Mouse (Mus musculus) liver, embryonic 11.5 days (tissue): ENCODE measurements around the gene Fam221b. TPM values are rescaled to one million over a fixed set of nuclear protein-coding genes. Genes with fewer than 3 reads are reported as not detected.
A peak's percentile ranks its signal among the peaks of the same experiment; 100 is the strongest.

ENCODE experiments used
- ATAC-seq: fragments of 200-750 bp; cut with Nextera tagmentation; replicated peaks from 2 replicates; pipeline ENCODE4 v1.8.0; 2017; ENCODE audit warnings: moderate number of reproducible peaks, mild to moderate bottlenecking, moderate TSS enrichment, moderate library complexity; ENCODE audit not compliant: low FRiP score
- DNase-seq: peaks from one replicate; pipeline ENCODE4 v3.0.0-alpha.2; 2017; ENCODE audit warnings: low spot score
- H3K27ac ChIP-seq: fragments of 300-500 bp; sonication (generic); 2 replicates; pipeline ENCODE4 v1.5.1; 2014; ENCODE audit warnings: mild to moderate bottlenecking, low read depth, low read length, control low read depth
- H3K27me3 ChIP-seq: fragments of 300-500 bp; sonication (generic); replicated peaks from 2 replicates; pipeline ENCODE4 v1.6.1; 2014; ENCODE audit warnings: low read length, mixed read lengths; ENCODE audit not compliant: control insufficient read depth, insufficient read depth
- H3K36me3 ChIP-seq: fragments of 300-500 bp; sonication (generic); 2 replicates; pipeline ENCODE4 v1.6.1; 2014; ENCODE audit warnings: mild to moderate bottlenecking, low read length, moderate library complexity, mixed read lengths; ENCODE audit not compliant: control insufficient read depth, insufficient read depth
- H3K4me1 ChIP-seq: fragments of 300-500 bp; sonication (generic); replicated peaks from 2 replicates; pipeline ENCODE4 v1.6.1; 2014; ENCODE audit warnings: low read length, mixed read lengths; ENCODE audit not compliant: control insufficient read depth, insufficient read depth
- H3K4me2 ChIP-seq: fragments of 300-500 bp; sonication (generic); 2 replicates; pipeline ENCODE4 v1.6.1; 2014; ENCODE audit warnings: mild to moderate bottlenecking, control low read depth, moderate library complexity
- H3K4me3 ChIP-seq: fragments of 300-500 bp; sonication (generic); 2 replicates; pipeline ENCODE4 v1.5.1; 2014; ENCODE audit warnings: low read depth, low read length, control low read depth
- H3K9ac ChIP-seq: fragments of 300-500 bp; sonication (generic); 2 replicates; pipeline ENCODE4 v1.6.1; 2014; ENCODE audit warnings: low read depth, low read length, control low read depth
- H3K9me3 ChIP-seq: fragments of 300-500 bp; sonication (generic); 2 replicates; pipeline ENCODE4 v1.6.1; 2016; ENCODE audit warnings: low read length, inconsistent platforms, mixed read lengths; ENCODE audit not compliant: control insufficient read depth
- WGBS: fragments of 180-500 bp; shearing (Covaris S2); extraction: QIAGEN DNeasy Blood & Tissue Kit; methylation state at CpG from one replicate; pipeline ENCODE4 v1.1.7; 2014; 5-methylcytosine and 5-hydroxymethylcytosine counted together
- polyA plus RNA-seq: library from polyadenylated mRNA; unstranded; fragments of >200 nt; fragmentation: Nextera tagmentation; extraction: Ambion mirVana; gene quantifications from 2 replicates; pipeline ENCODE4 v1.2.1, GENCODE M21; 2014

Fam221b gene
- 2.2 and 2.3 TPM in 2 replicates for polyA plus RNA-seq

DNA sequence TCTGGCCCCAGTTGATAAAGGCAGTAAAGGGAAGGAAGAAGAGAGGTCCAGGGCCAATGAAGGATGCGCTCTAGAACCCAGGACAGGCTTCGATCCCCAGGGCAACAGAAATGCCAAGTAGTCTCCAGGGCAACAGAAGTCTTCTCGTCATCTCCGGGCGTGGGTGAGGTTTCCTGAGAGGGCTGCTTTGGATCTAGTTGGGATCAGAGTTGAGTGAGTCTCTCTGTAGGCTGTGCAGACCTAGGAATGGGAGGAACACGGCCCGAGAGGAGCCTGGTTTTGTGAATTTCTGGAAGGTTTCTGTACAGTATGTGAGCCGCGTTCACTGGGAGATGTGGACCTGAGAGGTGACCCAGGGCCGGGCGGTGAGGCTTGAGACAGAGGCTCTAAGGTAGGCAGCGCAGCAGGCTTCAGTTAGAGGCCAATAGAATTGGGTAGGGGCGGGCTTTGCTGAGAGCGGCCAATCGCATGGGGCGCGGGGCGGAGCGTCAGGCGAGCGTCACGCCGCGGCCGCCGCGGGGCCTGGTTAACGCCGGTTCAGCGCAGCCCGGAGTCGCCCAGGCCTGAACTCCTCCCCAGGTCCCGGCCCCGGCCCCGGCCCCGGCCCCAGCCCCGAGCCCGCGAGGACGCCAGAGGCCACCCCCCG lies at the start of gene Fam221b, which contains the start of gene Tmem8b:
TSS of gene Fam221b (minus strand) at position 364 of the 646 bp plus-strand sequence.
TSS of gene Tmem8b (plus strand) at position 190 of the 646 bp plus-strand sequence.
- Histone ChIP-seq H3K9me3 (no peaks in the 10 kb centered on the region), H3K36me3 (no peaks in the 10 kb centered on the region), H3K27ac (no peak within 1 kb of the TSS), H3K9ac (peak within 1 kb of the TSS; percentile 76), H3K27me3 (peaks cover 18% of the 10 kb centered on the region), H3K4me1 (peaks cover 11% of the 10 kb centered on the region), H3K4me2 (peak within 1 kb of the TSS; percentile 96), H3K4me3 (peak within 1 kb of the TSS; percentile 83)
- 4% methylated on average over 38 of the region's 41 CpGs for WGBS
- peak; percentile 87 for DNase-seq
- peak; percentile 93 for ATAC-seq

DNA sequence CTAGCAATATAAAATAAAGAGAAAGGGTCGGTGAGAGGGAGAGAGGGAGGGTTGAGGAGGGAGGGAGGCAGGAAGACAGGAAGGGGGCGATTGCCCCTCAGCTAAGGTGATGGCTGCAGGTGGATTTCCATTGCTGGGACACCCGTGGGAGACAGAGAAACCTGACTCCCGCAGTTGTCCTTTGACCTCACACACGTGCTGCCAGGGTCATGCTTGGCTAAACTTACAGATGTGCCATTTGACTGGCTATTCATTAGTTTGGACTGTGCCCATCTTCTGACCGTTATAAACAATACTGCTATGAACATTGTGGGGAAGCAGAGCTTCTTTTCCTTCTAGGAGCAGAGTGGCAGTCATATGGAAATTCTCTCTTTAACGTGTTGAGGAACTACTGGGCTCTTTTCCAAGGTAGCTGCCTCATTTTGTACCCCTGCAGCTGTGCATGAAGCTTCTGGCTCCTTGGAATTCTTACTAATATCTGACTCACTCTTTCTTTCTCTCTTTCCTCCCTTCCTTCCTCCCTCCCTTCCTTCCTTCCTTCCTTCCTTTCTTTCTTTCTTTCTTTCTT lies 44.8 kb upstream of the Fam221b start:
- Histone ChIP-seq H3K27me3 (peaks cover 5% of the 10 kb centered on the region; the same call in 1 of the 2 replicates), H3K9ac (no peak overlapping the region), H3K4me2 (no peak overlapping the region), H3K4me3 (no peak overlapping the region), H3K4me1 (no peaks in the 10 kb centered on the region), H3K36me3 (no peaks in the 10 kb centered on the region), H3K27ac (no peak overlapping the region), H3K9me3 (no peaks in the 10 kb centered on the region)
- DNase-seq (no peak), ATAC-seq (no peak)
- 41% methylated on average over 7 of the region's 7 CpGs for WGBS

DNA sequence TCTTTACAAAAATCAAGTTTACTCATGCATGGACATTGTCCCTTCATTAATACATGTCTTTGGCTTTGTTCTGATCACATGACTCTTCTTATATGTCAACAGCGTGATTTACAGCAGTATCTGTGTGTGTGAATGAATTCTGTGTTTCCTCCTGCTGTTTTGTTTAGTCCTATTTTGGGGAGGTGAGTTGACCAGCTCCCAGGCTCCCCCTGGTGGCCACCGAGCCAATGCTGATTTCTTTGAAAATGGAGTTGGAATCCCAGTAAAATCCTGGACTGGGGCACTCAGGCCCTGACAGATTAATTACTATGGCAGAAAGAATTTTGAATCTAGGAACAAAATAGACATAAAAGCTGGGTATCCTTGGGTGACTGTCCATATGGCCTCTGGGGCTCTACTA lies 42.9 kb upstream of the Fam221b start:
- H3K27ac ChIP-seq, result no peak overlapping the region
- WGBS, result 4% methylated on average over 2 of the region's 2 CpGs
- H3K4me1 ChIP-seq, result no peaks in the 10 kb centered on the region
- DNase-seq, result peak; percentile 68
- peaks cover 5% of the 10 kb centered on the region; the same call in 1 of the 2 replicates for H3K27me3 ChIP-seq
- H3K9me3 ChIP-seq, result no peaks in the 10 kb centered on the region
- no peak for ATAC-seq
- no peak overlapping the region for H3K4me2 ChIP-seq
- no peaks in the 10 kb centered on the region for H3K36me3 ChIP-seq
- H3K4me3 ChIP-seq, result no peak overlapping the region
- no peak overlapping the region for H3K9ac ChIP-seq

DNA sequence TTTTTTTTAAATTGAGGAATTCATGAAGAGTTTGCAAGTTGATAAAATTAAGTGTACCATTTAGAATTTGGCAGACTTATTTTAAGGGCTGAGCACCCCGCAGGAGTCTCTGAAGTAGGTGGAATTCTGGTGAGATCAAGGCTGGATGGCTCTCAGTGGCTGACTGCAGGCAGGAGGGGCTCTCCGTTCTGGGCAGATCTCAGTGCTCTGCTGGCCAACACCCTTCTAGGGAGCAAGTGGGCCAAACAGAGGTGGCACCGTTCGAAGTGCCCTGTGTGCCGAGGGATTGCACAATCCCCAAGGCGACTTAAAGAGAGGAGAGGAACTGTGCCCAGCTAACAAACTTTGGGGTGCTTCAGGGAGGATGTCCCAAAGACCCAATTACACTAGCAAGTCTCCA lies 40.9 kb upstream of the Fam221b start, which contains the start of gene Olfr71:
TSS of gene Olfr71 (minus strand) at position 387 of the 400 bp plus-strand sequence.
- no peak within 1 kb of the TSS for H3K4me3 ChIP-seq
- H3K9ac ChIP-seq, result no peak within 1 kb of the TSS
- 70% methylated on average over 6 of the region's 6 CpGs for WGBS
- H3K4me2 ChIP-seq, result no peak within 1 kb of the TSS
- no peaks in the 10 kb centered on the region for H3K4me1 ChIP-seq
- H3K27me3 ChIP-seq, result peaks cover 5% of the 10 kb centered on the region; the same call in 1 of the 2 replicates
- no peak within 1 kb of the TSS for H3K27ac ChIP-seq
- H3K36me3 ChIP-seq, result no peaks in the 10 kb centered on the region
- no peaks in the 10 kb centered on the region for H3K9me3 ChIP-seq
- DNase-seq (no peak), ATAC-seq (no peak)

DNA sequence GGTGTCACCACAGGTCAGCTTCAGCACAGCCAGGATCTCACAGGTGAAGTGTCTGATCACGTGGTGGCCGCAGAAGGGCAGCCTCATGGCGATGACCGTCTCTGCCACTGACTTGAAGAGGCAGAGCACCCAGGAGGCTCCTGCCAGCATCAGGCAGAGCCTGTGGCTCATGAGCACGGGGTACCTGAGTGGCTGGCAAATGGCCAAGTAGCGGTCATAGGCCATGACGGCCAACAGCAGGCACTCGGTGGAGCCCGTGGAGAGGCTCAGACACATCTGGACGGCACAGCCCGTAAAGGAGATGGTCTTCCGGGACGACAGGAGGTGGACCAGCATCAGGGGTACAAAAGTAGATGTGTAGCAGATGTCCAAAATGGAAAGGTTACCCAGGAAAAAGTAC lies 37.0 kb upstream of the Fam221b start:
- WGBS, result 83% methylated on average over 13 of the region's 13 CpGs
- DNase-seq, result no peak
- ATAC-seq, result no peak
- Histone ChIP-seq H3K36me3 (no peaks in the 10 kb centered on the region), H3K27ac (no peak overlapping the region), H3K4me2 (no peak overlapping the region), H3K4me3 (no peak overlapping the region), H3K9me3 (no peaks in the 10 kb centered on the region), H3K9ac (no peak overlapping the region), H3K4me1 (no peaks in the 10 kb centered on the region), H3K27me3 (no peaks in the 10 kb centered on the region)

DNA sequence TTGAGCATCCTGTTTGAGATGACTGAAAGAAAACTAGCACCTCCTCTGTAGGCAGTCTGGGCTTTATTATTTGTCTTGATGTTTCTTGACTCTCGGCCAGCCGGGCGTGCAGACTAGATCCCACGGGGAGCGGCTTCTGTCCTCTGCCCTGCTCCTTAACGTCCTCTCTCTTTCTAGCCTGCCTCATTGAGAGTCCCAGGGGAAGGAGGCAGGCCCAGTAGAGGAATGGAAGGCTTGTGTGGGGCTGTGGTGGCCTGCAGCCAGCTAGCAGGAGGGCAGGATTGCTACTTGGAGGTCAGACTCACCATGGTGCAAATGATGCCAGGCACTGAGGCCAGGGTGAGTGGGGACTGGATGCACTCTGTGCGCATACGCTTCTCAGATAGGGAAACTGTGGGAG lies 34.9 kb upstream of the Fam221b start:
- ATAC-seq (no peak), DNase-seq (no peak)
- Histone ChIP-seq H3K4me3 (no peak overlapping the region), H3K4me2 (no peak overlapping the region), H3K9ac (no peak overlapping the region), H3K27ac (no peak overlapping the region), H3K36me3 (no peaks in the 10 kb centered on the region), H3K4me1 (no peaks in the 10 kb centered on the region), H3K27me3 (no peaks in the 10 kb centered on the region), H3K9me3 (no peaks in the 10 kb centered on the region)
- WGBS, result 84% methylated on average over 8 of the region's 8 CpGs

DNA sequence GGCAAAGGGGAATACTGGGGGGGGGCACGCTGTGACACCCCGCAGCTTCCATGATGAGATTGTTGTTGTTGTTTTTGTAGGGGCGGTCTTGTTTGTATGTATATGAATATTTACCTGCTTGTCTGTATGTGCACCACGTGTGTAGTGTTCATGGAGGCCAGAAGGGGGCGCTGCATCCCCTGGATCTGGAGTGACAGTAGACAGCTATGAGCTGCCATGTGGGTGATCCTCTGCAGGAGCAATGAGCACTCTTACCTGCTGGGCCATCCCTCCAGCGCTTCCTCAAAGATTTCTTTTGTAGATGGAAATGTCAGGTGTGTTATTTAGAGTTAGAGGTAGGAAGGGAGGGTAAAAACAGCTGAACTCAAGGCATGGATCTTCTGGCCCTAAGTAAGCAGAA lies 34.5 kb upstream of the Fam221b start:
- Histone ChIP-seq H3K27ac (no peak overlapping the region), H3K4me1 (no peaks in the 10 kb centered on the region), H3K27me3 (0 out of 2 replicates have a peak, but pooled peaks cover 2% of the 10 kb centered on the region), H3K9ac (no peak overlapping the region), H3K9me3 (no peaks in the 10 kb centered on the region), H3K4me2 (no peak overlapping the region), H3K4me3 (no peak overlapping the region), H3K36me3 (no peaks in the 10 kb centered on the region)
- 63% methylated on average over 6 of the region's 6 CpGs for WGBS
- no peak for DNase-seq
- ATAC-seq, result no peak

DNA sequence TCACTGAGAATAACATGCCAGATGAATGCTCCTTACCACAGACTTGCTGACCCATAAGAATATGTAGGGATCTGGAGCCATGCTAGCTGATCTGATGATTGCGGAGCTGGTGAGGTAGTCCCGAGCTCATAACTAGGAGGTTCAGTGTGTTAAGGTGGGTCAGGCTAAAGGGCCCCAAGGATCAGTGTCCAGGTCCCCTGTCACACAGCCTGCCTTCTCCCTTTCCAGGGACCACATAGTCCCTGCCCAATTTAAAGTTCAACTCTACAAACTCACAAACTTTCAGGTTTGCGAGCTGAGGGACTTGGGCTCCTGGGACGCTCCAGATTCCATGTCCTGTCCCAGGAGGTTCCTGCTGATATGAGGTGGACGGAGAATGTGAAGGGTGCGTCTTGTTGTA lies 31.8 kb upstream of the Fam221b start, which contains the start of gene Olfr70:
TSS of gene Olfr70 (minus strand) at position 101 of the 400 bp plus-strand sequence.
- 85% methylated on average over 6 of the region's 6 CpGs for WGBS
- Histone ChIP-seq H3K27ac (no peak within 1 kb of the TSS), H3K4me3 (no peak within 1 kb of the TSS), H3K36me3 (no peaks in the 10 kb centered on the region), H3K4me2 (no peak within 1 kb of the TSS), H3K4me1 (peaks cover under 1% of the 10 kb centered on the region; the same call in 1 of the 2 replicates), H3K9me3 (no peaks in the 10 kb centered on the region), H3K9ac (no peak within 1 kb of the TSS), H3K27me3 (peaks cover 2% of the 10 kb centered on the region; the same call in 1 of the 2 replicates)
- DNase-seq (no peak), ATAC-seq (no peak)
